Mouse (Mus musculus): Measurements from ENCODE around the gene Gna13.

Gene Gna13

DNA sequence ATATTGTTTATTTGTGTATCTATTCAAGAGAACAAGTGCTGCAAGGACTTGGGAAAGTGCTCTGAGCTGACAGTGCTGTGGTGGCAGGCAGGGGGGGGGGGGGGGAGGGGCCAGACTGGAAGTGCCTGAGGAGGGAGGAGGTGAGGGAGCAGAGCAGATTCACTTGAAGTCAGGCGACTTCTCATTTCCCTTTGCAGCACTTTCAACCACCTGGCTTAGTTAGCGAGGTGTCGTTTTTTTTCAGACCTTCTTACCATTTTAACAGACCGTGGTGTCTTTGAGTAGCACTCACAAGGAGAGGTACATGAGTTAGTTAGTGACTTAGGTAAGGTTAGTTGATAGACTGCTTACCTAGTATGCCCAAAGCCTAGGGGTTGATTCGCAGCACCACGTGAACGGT, 12.8 kb downstream of the Gna13 start:
- DNase-seq (ENCODE audit: low read depth), result peak; percentile 31

- no peak for DNase-seq (ENCODE audit: low read depth)
Measured at GRCm38 (mm10) chr11:109376484-109377143, 14.0 kb downstream of the Gna13 start.

DNA sequence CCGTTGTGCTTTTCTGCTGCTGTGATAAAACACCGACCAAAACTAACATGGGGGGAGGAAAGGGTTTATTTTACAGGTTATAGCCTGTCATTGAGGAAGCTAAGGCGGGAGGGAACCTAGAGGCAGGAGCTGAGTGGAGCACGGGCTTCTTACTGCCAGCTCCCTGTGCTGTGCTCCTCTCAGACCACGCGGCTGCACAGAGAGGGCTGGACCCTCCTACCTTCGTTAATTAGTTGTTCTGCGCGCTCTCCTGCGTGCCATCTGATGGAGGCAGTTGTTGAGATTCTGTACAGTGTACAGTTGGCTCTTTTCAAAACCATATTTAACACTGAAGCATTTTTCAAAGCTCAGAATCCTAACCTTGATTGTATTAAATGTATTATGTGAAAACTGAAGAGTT, 14.8 kb downstream of the Gna13 start:
- no peak for DNase-seq (ENCODE audit: low read depth)

DNA sequence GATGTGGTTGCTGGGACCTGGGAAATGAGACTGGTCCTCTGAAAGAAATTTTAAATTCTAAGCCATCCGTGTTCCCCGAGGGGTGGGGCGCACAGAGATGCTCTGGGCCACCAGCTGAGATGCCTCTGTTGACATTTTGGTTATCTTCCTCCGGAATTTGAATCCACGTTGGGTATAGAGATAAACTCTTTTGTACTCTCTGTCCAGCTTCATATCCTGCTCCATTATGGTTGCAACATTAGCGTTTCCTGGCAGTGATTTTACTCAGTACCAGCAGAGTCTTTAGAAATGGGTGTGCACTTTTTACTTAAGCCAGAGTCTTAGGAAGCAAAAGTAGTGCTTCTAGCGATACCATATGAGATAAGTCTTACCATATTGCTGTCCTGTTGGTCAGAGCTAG, 15.4 kb downstream of the Gna13 start:
- peak; percentile 69 for DNase-seq (ENCODE audit: low read depth)

GRCm38 (mm10) chr11:109380662-109381061, 18.0 kb downstream of the Gna13 start:
- DNase-seq (ENCODE audit: low read depth), result peak; percentile 58

- DNase-seq (ENCODE audit: low read depth), result peak; percentile 39
Measured at GRCm38 (mm10) chr11:109385296-109385695, 22.7 kb downstream of the Gna13 start.

DNA sequence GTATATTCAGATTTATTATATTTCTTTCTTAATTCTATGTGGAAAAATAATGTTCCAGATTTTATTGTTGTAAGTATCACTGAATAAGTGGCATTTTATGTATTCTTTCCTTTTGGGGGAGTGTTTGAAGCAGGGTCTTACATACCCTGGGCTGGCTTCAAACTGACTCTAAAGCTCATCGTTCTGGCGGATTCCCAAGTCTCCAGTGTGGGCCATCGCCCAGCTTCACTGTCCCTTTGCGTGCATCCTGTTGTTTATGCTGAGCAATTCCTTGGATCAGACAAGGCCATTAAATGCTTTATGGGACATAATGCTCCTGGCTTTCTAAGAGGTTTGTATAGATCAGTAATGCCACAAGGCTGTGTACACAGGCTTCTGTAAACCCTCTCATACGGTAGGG, 26.4 kb downstream of the Gna13 start:
- DNase-seq (ENCODE audit: low read depth), result no peak

GRCm38 (mm10) chr11:109391200-109391599, 28.6 kb downstream of the Gna13 start:
- DNase-seq (ENCODE audit: low read depth), result no peak

DNA sequence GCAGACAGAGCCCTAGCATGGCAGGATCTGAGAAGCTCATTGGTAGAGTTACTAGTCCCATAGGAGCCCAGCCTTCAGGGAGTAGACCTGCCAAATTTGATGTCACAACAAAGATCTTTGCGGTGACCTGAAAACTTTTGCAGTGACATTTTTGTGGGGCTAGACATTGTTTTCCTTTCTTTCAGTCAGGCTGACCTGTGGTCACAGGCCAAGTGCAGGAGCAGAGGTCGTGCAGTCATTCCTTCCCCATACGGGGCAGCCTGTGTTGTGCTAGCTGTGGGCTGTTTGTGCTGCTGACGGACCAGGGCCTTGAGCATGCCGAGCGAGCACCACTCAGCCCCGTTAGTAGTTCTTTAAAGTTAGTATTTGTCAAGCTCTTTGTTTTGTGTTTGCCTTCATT, 29.1 kb downstream of the Gna13 start:
- no peak for DNase-seq (ENCODE audit: low read depth)

GRCm38 (mm10) chr11:109392601-109393000, 30.0 kb downstream of the Gna13 start:
- DNase-seq (ENCODE audit: low read depth), result no peak

DNA sequence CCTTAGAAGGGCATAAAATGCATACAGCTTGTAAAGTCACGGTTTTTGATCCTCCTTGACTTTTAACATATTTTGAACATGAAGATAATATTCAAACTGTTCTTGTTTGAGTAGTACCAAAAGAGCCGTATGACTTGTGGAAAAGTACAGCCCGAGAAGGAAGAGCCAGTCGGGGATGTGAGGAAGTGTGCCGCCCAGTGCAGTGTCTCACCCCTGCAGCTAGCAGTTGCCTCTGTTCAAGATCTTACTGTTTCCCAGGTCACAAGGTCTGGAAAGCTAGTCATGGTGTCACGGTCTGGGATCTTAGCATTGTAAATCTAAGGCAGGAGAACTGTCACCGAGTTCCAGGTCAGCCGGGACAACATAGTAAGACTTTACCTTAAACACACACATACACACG, 32.1 kb downstream of the Gna13 start:
- DNase-seq (ENCODE audit: low read depth), result no peak

DNA sequence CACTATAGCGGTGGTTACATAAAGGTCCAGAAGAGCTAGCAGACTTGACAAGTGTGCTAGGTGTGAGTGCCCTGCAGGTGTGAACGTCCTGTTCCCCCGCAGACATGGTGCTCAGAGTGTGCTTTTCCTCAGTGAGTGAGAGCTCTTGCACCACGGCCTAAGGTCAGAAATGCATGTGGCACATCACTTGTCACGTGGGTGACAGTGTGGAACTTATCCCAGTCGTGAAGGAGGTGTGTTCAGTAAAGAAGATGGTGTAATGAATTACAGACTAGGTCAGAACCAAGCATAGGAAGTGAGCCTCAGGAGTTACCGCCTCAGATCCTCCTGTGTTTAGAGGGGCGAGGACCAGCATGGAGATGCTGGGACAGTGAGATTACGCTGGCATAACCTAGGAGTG, 32.7 kb downstream of the Gna13 start:
- no peak for DNase-seq (ENCODE audit: low read depth)

DNA sequence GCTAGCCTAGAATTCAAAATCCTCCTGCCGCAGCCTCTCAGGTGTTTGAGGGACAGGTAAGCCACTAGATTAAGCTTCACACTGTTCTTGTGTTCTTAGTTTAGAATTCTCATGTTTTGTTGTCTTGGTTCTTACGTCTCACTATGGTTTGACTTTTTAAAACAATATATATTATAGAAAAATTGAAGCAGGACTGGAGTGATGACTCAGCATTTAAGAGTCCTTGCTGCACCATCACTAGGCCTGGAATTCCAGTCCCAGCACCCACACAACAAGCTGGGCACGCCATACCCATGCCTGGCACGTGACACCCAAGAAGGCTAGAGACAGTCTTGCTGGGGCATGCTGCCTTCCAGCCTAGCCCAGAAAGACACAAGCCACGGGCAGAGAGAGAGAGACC, 43.8 kb downstream of the Gna13 start:
- no peak for DNase-seq (ENCODE audit: low read depth)

DNA sequence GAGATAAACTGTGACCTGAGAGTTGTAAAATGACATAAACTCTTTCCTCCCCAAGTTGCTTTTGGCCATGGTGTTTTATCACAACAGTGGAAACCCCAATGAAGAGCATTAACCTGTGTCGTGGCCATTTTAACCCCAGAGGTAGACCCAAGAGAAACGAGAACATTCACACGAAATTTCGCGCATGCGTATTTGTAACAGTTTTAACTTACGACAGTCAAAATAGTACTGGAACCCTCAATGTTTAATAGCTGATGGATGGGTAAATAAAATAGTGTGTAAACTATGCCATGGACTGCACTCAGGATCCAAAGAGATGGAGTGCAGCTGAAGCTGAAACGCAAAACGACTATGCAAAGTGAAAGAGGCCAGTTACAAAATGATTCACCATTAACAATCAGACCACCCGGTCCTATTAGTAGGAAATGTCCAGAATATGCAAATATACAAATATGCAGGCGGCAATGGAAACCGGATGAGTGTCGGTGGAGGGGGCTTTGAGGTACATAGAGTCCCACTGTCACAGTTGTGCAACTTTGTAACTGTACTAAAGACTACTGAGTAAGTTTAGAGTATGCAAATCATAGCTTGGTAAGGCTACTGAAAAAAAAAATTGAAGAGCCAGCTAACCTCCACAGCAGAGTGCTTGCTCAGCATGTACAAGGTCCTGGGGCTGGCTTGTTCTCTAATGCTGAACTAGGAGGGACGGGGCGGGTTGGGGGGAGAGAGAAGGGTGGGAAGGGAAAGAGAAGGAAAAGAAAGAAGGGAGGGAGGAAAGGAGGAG, 47.8 kb downstream of the Gna13 start:
- no peak for DNase-seq (ENCODE audit: low read depth)

DNA sequence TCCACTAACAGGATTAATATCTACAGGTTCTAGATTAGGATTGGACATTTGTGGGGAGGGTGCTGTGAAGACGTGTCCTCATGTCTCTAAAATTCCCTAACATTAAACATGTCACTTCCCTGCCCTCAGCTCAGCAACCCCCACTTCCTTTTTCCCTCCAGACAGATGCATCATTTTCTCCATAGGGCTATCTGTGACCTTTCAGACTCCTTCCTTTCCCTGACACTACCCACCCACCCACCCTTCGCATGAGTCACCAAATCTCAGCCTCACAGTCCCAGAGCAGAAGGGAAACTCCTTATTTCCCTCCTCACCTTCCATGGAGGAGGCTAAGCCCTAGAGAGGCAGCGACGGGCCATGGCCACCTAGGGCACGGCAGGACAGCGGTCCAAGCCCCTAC, 51.0 kb downstream of the Gna13 start, which contains the start of gene 9930022D16Rik:
9930022D16Rik (plus strand) TSS at position 301 of the 400 bp plus-strand sequence.
- no peak for DNase-seq (ENCODE audit: low read depth)

- DNase-seq (ENCODE audit: low read depth), result no peak
Measured at GRCm38 (mm10) chr11:109414802-109415201, 52.2 kb downstream of the Gna13 start.

DNA sequence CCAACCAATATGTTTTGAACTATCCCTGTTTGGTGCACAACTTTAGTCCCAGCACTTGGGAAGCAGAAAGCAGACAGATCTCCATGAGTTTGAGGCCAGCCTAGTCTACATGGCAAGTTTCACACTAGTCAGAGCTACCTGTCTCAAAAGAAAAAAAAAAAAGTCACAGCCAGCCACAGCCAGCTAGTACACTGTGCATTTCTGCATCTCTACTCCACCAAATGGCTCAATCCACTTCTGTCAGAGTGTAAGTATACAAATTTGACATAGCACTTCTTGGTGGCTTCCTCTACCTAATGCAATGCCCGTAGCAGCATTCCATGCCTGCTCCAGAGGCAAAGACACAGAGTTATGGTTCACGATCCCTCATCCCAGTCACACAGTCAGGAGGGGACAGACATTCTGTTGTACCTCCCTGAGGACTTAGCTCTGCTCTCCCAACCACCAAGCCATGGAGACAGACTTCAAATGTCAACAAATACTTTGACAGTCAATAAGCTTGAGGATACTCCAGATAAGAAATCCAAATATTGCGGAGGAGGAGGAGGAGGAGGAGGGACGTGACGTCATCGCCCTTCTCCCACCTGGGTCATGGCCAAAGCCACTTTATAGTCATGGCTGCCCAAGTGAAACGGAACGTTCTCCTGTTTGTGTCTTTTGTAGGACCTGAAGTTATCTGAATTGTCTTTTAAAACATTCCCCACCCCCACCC, 54.2 kb downstream of the Gna13 start:
- DNase-seq (ENCODE audit: low read depth), result no peak

DNA sequence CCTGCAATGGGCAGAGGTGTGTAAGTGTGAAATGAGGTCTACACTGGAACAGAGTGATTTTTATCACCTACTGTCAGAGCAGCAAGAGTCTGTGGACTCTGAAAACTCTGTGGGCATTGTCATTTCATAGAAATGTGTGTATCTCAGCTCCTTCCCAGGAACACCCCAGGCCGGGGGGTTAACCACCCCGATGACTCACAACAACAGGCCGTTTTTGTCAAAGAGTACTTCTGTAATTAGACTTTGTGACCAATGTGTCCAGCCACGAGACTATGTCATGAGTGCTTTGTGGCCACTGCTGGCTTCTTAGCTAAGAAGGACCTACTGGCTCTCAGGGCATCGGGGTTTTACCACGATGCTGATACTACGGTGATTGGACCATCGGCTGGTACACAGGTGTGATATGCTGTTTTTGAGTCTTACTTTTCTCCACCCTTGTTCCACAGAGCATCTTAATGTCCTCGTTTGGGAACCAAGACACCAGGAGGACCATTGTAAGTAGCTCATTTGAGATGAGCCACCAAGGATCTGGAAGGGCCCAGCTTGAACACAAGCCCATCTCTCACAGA, 54.9 kb downstream of the Gna13 start:
- peak; percentile 93 for DNase-seq (ENCODE audit: low read depth)

DNA sequence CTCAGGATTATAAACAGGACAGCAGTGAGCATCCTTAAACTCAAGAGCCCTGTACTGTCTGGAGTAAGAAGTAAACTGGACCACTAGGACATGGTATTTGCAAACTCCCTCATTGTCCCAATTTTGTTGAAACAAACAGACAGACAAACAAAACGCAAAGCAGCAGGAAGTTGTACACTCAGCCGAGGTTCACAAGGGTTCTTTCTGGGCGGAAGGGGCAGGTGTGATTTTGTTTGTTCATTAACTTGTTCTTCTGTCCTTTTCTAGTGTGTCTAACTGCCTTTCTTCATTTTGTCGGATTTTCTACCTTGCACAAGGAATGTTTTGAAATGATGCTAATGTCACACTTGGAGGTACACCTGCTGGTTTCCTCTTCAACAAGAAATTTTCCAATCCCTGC, 56.8 kb downstream of the Gna13 start:
- no peak for DNase-seq (ENCODE audit: low read depth)

DNA sequence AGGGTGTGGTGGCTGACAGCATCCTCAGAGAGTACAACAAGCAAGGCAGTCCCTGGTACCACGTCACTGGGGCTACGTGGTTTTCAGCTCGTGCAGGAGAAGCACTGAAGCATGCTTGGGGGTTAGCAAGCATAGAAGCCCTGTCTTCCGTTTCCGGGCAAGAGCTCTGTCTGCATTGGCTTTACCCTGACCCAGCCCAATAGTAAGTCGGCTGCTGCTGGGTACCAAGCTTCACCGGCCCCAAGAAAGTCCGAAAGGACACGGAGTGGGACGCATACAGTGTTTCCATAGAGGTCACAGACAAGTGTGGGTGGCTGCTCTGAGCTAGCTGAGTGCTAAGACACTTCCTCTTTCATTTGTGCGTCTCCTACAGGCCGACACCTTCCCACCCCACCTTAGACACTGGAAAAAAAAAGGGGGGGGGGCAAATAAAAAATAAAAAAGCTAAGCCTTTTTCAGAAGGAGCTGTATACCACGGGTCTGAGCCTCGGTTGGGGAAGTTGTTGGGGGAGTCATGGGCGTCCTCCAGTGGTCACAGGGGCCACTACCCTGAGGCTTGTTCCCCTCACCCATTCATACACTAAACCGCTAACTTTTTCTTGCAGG, 57.4 kb downstream of the Gna13 start:
- DNase-seq (ENCODE audit: low read depth), result peak; percentile 87

DNA sequence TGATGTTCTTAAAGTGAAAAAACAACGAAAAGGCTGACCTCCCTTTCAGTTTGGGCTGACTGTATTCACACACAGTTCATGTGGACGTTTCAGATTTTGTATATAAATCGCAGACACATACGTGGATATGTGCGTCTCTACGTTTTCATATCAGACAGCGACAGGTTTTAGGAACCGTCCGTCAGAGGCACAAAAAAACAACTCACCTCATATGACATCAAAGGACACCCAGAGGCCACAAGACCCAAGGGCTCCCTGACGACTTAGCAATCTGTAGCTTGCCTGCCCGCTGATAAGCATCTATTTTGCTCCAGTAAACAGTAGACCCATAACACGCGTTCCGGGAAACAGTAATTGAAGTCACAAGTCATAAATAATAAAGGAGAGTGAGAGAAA, 57.9 kb downstream of the Gna13 start:
- DNase-seq (ENCODE audit: low read depth), result no peak

DNA sequence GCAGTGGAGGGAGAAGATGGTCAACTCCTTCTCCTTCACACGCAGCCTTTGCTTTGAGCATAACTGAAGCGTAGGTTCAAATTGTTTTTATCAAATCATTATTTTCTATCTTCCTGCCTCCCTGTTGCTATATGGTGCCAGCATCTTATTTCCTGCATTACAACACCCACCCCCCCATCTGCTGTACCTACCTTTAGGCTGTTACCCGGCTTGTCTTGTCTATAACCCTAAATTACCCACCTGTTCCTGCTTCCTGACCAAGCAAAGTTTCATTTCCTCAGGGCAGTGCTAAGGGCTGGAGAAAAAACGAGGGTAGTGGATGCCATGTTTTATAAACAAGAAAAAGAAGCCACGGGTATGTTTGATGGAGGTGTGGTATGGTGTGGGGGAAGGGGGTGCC, 58.6 kb downstream of the Gna13 start:
- no peak for DNase-seq (ENCODE audit: low read depth)
